Mouse (Mus musculus) naive thymus-derived CD4-positive, alpha-beta T cell, adult 5 months (primary cell): Measurements from ENCODE around the gene Gm29797. TPM values are rescaled to one million over a fixed set of nuclear protein-coding genes. Genes with fewer than 3 reads are reported as not detected.

ENCODE experiments used
- polyA plus RNA-seq: library from polyadenylated mRNA; unstranded; fragments of 100-300 nt; shearing (Covaris generic); gene quantifications from one replicate; pipeline ENCODE4 v1.2.1, GENCODE M21; 2017

Gene Gm29797
- not detected for polyA plus RNA-seq

DNA sequence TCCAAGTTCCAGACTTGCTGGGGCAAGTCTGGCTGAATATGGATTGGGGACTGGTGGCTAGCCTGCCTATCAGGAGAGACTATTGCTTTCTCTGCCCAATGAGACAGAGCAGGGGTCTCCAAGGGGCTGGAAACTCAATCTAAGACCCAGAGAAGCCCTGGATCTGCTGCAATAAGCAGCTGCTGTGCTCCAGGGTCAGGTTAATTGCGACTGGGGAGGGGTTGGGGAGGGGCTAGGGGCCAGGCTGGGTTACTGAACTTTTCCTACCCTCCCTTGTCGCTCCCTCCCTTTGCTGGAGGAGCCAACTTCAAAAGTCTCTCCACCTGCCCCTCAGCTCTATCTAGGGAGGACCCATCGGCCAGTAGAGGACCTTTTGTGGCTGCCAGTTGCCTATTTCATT, at the start of gene Gm29797:
Gene Gm29797, plus strand, starts transcription at position 301 of the 400 bp plus-strand sequence.

DNA sequence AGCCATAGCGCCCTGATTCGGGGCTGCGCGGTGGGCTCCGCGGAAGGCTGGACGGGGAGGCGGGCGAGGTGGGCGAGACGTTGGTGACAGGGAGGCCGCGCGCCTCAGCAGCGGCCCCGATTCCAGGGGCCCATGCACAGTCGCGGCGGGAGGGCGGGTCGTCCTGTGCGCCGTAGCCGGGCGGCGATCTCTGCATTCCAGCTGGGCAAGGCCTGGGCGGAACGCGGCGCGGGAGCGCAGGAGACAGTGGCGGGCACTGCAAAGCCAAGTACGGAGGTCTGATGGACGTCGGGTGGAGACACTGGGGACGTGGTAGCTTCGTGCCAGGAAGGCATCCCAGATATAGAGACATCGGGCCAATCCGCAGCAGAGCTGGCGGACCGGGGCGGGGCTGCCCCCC, 14.5 kb downstream of the Gm29797 start, which contains the start of gene Sox18:
Gene Sox18, minus strand, starts transcription at position 315 of the 400 bp plus-strand sequence.

DNA sequence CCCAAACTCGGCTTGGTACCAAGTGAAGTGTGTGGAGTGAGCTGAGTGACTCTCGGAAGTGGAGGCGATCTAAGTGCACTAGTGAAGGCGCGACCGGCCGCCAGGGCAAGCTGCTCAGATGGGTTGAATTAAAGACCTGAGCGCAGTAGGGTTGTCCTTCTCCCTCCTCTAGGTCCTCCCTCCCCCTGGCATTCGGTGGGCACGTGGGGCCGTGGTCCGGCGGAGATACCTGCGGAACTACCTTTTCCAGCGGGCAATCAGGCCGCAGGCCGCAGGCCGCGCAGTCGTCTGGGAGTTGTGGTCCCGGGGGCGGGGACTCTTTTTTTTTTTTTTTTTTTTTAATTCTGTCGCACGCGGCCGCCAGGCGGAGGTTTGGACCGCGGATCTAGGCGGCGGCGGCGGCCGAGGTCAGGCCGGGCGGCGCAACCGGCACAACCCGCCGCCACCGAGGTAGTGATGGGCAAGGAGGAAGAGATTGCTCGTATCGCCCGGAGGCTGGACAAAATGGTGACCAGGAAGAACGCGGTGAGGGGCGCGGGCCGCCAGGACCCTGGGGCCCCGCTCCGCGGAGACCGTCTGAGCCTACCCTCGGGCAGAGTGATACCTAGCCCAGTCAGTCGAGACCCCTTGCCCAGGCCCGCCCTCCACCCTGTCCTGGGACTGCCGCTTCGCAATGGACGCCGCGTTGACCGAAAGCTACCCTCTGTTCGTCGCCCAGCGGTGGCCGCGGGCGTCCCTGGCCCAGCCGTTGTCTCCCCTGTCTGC, 23.3 kb downstream of the Gm29797 start, which contains the start of gene Tcea2:
Gene Tcea2, plus strand, starts transcription at position 360 of the 765 bp plus-strand sequence.

DNA sequence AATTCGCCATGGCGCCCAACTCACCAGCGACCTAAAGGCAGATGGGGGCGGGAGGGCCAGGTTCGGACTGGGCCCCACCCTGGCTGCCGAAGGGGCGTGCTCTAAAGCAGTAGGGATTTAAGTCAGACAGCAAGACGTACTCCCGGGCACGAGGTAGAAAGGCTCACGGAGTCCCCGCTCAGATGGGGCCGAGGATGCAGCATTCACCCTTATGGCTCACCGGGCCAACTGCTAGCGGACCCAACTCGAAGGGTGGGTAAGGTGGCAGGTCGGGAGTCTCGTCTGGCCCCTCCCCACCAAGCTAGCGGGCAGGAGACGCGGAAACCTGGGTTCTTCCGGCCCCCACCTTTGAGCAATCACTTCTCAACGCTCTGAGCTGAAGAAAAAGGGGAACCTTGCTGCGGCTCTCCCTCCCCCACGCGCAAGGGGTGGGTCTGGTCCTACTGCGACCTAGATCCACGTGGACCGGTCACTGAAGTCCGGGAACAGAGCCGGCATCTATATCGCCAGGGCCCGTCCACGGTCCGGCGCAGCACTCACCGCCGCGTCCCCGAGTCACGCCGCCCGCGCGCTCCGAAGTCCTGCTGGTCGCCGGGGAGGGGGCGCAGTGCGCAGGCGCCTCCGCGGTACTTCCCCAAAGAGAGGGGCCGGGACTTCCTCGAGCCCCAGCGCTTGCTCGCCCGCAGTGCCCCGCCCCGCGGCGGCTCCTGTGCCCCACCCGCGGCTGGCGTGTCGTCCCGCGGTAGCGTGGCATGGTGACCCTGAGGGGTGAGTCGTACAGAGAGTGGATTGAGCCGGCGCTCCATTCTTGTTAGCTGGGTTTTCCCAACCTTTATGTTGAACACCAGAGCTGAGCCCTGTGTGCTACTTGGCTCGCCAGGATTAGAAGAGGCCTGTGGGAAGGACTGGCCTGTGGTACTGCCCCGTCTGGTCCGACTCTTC, 36.8 kb downstream of the Gm29797 start, which contains the start of gene Rgs19:
Gene Rgs19, minus strand, starts transcription at position 639 of the 942 bp plus-strand sequence.

DNA sequence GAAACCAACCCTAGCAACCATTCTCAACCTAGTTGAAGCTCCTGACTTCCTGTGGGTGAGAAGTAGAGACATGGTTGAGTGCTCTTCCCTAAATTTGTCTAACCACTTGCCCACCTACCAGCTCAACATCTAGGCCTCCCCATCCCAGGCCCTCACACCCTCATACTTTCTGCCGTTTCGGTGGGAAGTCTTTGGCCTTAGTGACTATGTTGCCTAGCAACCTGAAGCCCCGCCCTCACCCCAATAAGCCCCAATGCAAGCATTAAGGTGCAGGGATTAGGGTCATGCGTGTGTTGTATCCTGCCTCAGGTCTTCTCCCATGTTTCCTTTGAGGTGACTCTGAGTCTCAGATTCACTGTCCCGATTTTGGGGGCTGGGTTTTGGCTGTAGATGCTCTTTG, 41.4 kb downstream of the Gm29797 start, which contains the start of gene Lkaaear1:
Gene Lkaaear1, minus strand, starts transcription at position 202 of the 400 bp plus-strand sequence.

Other genes with a start within 250 kb of the Gm29797 start
- gene Zbtb46, start 197.6 kb upstream of the Gm29797 start, polyA plus RNA-seq, result 0.42 TPM
- not detected for gene Abhd16b, start 163.8 kb upstream of the Gm29797 start, polyA plus RNA-seq
- 86.9 TPM for gene Tpd52l2, start 159.9 kb upstream of the Gm29797 start, polyA plus RNA-seq
- gene Dnajc5, start 136.5 kb upstream of the Gm29797 start, polyA plus RNA-seq, result 167 TPM
- 130 TPM for gene Uckl1, start 72.1 kb upstream of the Gm29797 start, polyA plus RNA-seq
- gene Prpf6, start 65.2 kb upstream of the Gm29797 start, polyA plus RNA-seq, result 90.9 TPM
- 33.9 TPM for gene Zfp512b, start 64.2 kb upstream of the Gm29797 start, polyA plus RNA-seq
- gene Samd10, start 57.8 kb upstream of the Gm29797 start, polyA plus RNA-seq, result 9.2 TPM
- not detected for gene Sox18, start 14.6 kb downstream of the Gm29797 start, polyA plus RNA-seq
- gene Tcea2, start 23.3 kb downstream of the Gm29797 start, polyA plus RNA-seq, result 21.1 TPM
- 142 TPM for gene Rgs19, start 36.9 kb downstream of the Gm29797 start, polyA plus RNA-seq
- gene Lkaaear1, start 41.4 kb downstream of the Gm29797 start, polyA plus RNA-seq, result not detected
- gene Oprl1, start 58.0 kb downstream of the Gm29797 start, polyA plus RNA-seq, result 0.35 TPM
- not detected for gene Myt1, start 106.3 kb downstream of the Gm29797 start, polyA plus RNA-seq
- 73.2 TPM for gene Pcmtd2, start 180.8 kb downstream of the Gm29797 start, polyA plus RNA-seq
- gene Polr3k, start 207.3 kb downstream of the Gm29797 start, polyA plus RNA-seq, result 21.2 TPM